ENCODE assay signal across 12 mouse cellular contexts in genomic region chr13:112067066-112067847, GRCm38 (mm10).
DNase-seq lines count a peak whose midpoint lies in the region; ATAC-seq and TF ChIP-seq lines count a peak whose summit lies in the region.
"Had no signal": no experiment of that assay in that cellular context is flagged by ENCODE, and none has a peak within 500 bp of the region (broad histone marks: within the 10 kb centered on the region; RNA-seq: fewer than 3 reads in every experiment).

No protein-coding gene starts in this region.

- H3K9ac ChIP-seq in kidney, embryonic 15.5 days, result no peak overlapping the region
- no peak overlapping the region for H3K9ac ChIP-seq in hindbrain, embryonic 13.5 days
- H3K9ac ChIP-seq: embryonic facial prominence, embryonic 13.5 days; lung, embryonic 15.5 days had no signal

- H3K4me2 ChIP-seq in kidney, embryonic 15.5 days, result no peak overlapping the region
- H3K4me2 ChIP-seq in hindbrain, embryonic 13.5 days, result no peak overlapping the region
- H3K4me2 ChIP-seq: embryonic facial prominence, embryonic 13.5 days; lung, embryonic 15.5 days had no signal

- ATAC-seq in kidney, embryonic 15.5 days (replicated peaks; ENCODE audit: low FRiP score), result no peak
- ATAC-seq in hindbrain, embryonic 13.5 days (ENCODE audit: low FRiP score), result no peak
- ATAC-seq: activated CD4-positive, CD25-positive, alpha-beta regulatory T cell, adult 4 months had no signal

- no peaks in the 10 kb centered on the region for H3K36me3 ChIP-seq in kidney, adult 2 months (ENCODE audit: control insufficient read depth, insufficient read depth, low read length)
- H3K36me3 ChIP-seq in kidney, embryonic 15.5 days, result no peaks in the 10 kb centered on the region
- no peaks in the 10 kb centered on the region for H3K36me3 ChIP-seq in hindbrain, embryonic 13.5 days
- H3K36me3 ChIP-seq: embryonic facial prominence, embryonic 13.5 days; lung, embryonic 15.5 days had no signal

- TF ChIP-seq POLR2A in kidney, adult 2 months (IDR thresholded peaks at IDR 0.05; ENCODE audit: low read depth, low read length), result no peak

- H3K4me3 ChIP-seq in kidney, adult 2 months (ENCODE audit: insufficient read depth, low read depth, low read length), result no peak overlapping the region
- H3K4me3 ChIP-seq in kidney, embryonic 15.5 days (replicated peaks), result no peak overlapping the region
- H3K4me3 ChIP-seq in hindbrain, embryonic 13.5 days, result no peak overlapping the region
- H3K4me3 ChIP-seq: embryonic facial prominence, embryonic 13.5 days; lung, embryonic 15.5 days had no signal

- no peak for TF ChIP-seq CTCF in kidney, adult 2 months (conservative IDR thresholded peaks at IDR 0.05; ENCODE audit: insufficient read depth, insufficient read length, low read depth, low read length)

- 69% methylated on average over 20 of the region's 20 CpGs for WGBS in kidney, adult 2 months
- 76% methylated on average over 20 of the region's 20 CpGs for WGBS in kidney, embryonic 15.5 days
- 86% methylated on average over 20 of the region's 20 CpGs for WGBS in hindbrain, embryonic 13.5 days

- no peaks in the 10 kb centered on the region for H3K9me3 ChIP-seq in kidney, embryonic 15.5 days (replicated peaks)
- H3K9me3 ChIP-seq in hindbrain, embryonic 13.5 days, result no peaks in the 10 kb centered on the region
- H3K9me3 ChIP-seq: embryonic facial prominence, embryonic 13.5 days; lung, embryonic 15.5 days had no signal

- H3K27me3 ChIP-seq in kidney, adult 2 months (replicated peaks; ENCODE audit: control insufficient read depth, insufficient read depth, low read length), result no peaks in the 10 kb centered on the region
- H3K27me3 ChIP-seq in kidney, embryonic 15.5 days, result no peaks in the 10 kb centered on the region
- H3K27me3 ChIP-seq in hindbrain, embryonic 13.5 days, result no peaks in the 10 kb centered on the region
- H3K27me3 ChIP-seq: embryonic facial prominence, embryonic 13.5 days; lung, embryonic 15.5 days had no signal

- peak; percentile 64 for DNase-seq in kidney, adult 2 months
- peak; percentile 90 for DNase-seq in adrenal gland, adult 2 months
- peak; percentile 27 for DNase-seq in gastrocnemius, postnatal 10 days
- DNase-seq in ovary, postnatal 14 days (ENCODE audit: low spot score), result peak; percentile 30
- no peak for DNase-seq in thymus, postnatal 36 days
- no peak for DNase-seq in thymus, postnatal 14 days
- DNase-seq: cerebellum, adult 2 months had no signal

- H3K27ac ChIP-seq in kidney, adult 2 months (ENCODE audit: insufficient read depth, low read depth, low read length), result no peak overlapping the region
- no peak overlapping the region for H3K27ac ChIP-seq in kidney, embryonic 15.5 days
- no peak overlapping the region for H3K27ac ChIP-seq in hindbrain, embryonic 13.5 days
- H3K27ac ChIP-seq: embryonic facial prominence, embryonic 13.5 days; lung, embryonic 15.5 days had no signal

- peaks cover 21% of the 10 kb centered on the region for H3K4me1 ChIP-seq in kidney, adult 2 months (ENCODE audit: control insufficient read depth, insufficient read depth, low read length)
- peaks cover 43% of the 10 kb centered on the region for H3K4me1 ChIP-seq in kidney, embryonic 15.5 days
- 0 out of 2 replicates have a peak, but pooled peaks cover 5% of the 10 kb centered on the region for H3K4me1 ChIP-seq in hindbrain, embryonic 13.5 days (replicated peaks)

Comparison
In these comparisons a context has a peak if more than half of its experiments do, and no peak if none do; other contexts are left out.
1. DNase-seq: peak in kidney, adult 2 months (single experiment), adrenal gland, adult 2 months (single experiment), gastrocnemius, postnatal 10 days (single experiment) and ovary, postnatal 14 days (single experiment); none in thymus, postnatal 36 days (0 of 2) and thymus, postnatal 14 days (single experiment).